Mouse (Mus musculus) layer of hippocampus, postnatal 10 days (tissue): ENCODE data around the gene Npl. TPM values are rescaled to one million over a fixed set of nuclear protein-coding genes. Genes with fewer than 3 reads are reported as not detected.
"Not testable (repeated sequence)": the region's sequence is repeated elsewhere in the genome, so short reads cannot be mapped to it uniquely, and the experiment has no call there.

Experiments
- DNase-seq, 2 experiments: peaks; one replicate each; pipeline ENCODE4 v3.0.0; 2021; ENCODE audit warnings: low spot score in 2 of 2
- total RNA-seq, 2 experiments: library from RNA; stranded (reverse); gene quantifications; 2 replicates each; pipeline ENCODE4 v1.2.3; 2021

The Npl gene
- total RNA-seq, 2 experiments from 2014 or later = 6.6 TPM

GRCm38 (mm10) chr1:153545196-153545595 lies 4.6 kb downstream of the Npl start:
- no peak for DNase-seq

GRCm38 (mm10) chr1:153542726-153543320 lies 7.0 kb downstream of the Npl start:
- DNase-seq = no peak

- DNase-seq = no peak
Measured at GRCm38 (mm10) chr1:153540753-153541152, 9.1 kb downstream of the Npl start.

- no peak for DNase-seq
Measured at GRCm38 (mm10) chr1:153539739-153540333, 10.0 kb downstream of the Npl start.

- peak; percentile 26 to 28 for DNase-seq
Measured at GRCm38 (mm10) chr1:153535611-153536010, 14.2 kb downstream of the Npl start.

GRCm38 (mm10) chr1:153532896-153533295 lies 16.9 kb downstream of the Npl start:
- not testable (repeated sequence) for DNase-seq

GRCm38 (mm10) chr1:153532234-153532841 lies 17.5 kb downstream of the Npl start:
- peak; percentile 26 to 29 for DNase-seq

GRCm38 (mm10) chr1:153531677-153532233 lies 18.1 kb downstream of the Npl start:
- DNase-seq = no peak

GRCm38 (mm10) chr1:153522116-153522515 lies 27.7 kb downstream of the Npl start:
- no peak for DNase-seq

- no peak for DNase-seq
Measured at GRCm38 (mm10) chr1:153515368-153515767, 34.5 kb downstream of the Npl start.

- DNase-seq = no peak
Measured at GRCm38 (mm10) chr1:153510330-153511009, 39.4 kb downstream of the Npl start.

- not testable (repeated sequence) for DNase-seq
Measured at GRCm38 (mm10) chr1:153509569-153509968, 40.3 kb downstream of the Npl start.

GRCm38 (mm10) chr1:153509012-153509411 lies 40.8 kb downstream of the Npl start:
- no peak for DNase-seq

GRCm38 (mm10) chr1:153506266-153506665 lies 43.6 kb downstream of the Npl start:
- peak; percentile 42 to 56 for DNase-seq

- DNase-seq = peak in 1 of 2 experiments; percentile 19
Measured at GRCm38 (mm10) chr1:153501644-153502321, 48.1 kb downstream of the Npl start.

- no peak for DNase-seq
Measured at GRCm38 (mm10) chr1:153500030-153500429, 49.8 kb downstream of the Npl start.

GRCm38 (mm10) chr1:153496030-153496429 lies 53.8 kb downstream of the Npl start:
- DNase-seq = no peak

- no peak for DNase-seq
Measured at GRCm38 (mm10) chr1:153493931-153494330, 55.9 kb downstream of the Npl start.

GRCm38 (mm10) chr1:153493338-153493737 lies 56.5 kb downstream of the Npl start:
- DNase-seq = no peak

GRCm38 (mm10) chr1:153491822-153492221 lies 58.0 kb downstream of the Npl start:
- DNase-seq = no peak

- no peak for DNase-seq
Measured at GRCm38 (mm10) chr1:153491345-153491744, 58.5 kb downstream of the Npl start.
